Mouse (Mus musculus) brain, adult 2 months (tissue): ENCODE measurements around the gene Olfr110.

Source experiments
- DNase-seq: peaks from one replicate; pipeline ENCODE4 v3.0.0; 2011; ENCODE audit warnings: low read depth, low spot score

The Olfr110 gene

DNA sequence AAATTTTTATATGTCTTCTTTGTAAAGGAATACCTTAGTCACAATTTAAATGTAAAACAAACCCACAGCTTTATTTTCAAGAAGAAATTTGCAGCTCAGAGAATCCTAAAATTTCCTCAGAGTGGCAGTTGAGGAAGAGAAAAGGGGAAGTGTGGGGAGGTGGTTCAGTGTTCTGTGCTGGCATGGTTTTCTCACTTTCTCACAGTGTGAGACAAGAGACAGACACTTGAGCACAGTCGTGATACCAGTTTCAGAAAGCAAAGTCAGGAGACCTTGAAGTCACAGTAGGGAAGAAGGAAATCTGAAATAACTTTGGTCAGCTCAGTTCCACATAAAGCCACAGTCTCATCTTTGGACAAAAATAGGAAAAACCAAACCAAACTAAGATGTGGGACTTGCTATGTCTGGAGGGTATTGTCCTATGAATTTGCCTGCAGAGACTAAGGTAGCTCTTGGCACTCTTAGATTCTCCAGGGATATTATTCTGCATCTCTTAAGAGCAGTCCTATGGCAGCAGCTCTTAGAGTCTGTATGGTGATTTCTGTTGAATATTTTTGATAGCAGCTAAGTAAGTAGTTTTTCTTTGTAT lies at the start of gene Olfr110:
Olfr110 (plus strand) TSS at position 539 of the 589 bp plus-strand sequence.
- peak; percentile 59 for DNase-seq

DNA sequence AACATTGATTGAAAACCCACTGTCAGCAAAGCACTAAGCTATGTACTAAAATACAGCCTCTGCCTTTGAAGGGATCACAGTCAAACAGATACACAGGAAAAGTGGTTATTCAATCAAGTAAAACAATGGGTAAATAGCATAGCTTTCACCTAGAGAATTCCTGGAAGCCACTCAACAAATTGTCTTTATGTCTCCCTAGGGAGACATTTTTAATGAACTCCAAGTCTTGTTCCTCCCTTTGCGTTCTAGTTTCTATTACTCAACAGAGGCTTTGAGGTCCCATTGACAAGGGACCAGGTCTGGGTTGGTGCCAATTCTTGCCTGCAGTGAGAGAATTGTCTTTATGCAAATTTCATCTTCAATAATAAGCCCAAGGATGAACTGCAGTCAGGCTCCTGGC lies 47.1 kb upstream of the Olfr110 start, which contains the start of gene Olfr108:
Olfr108 (plus strand) TSS at position 301 of the 400 bp plus-strand sequence.
- DNase-seq, result no peak

DNA sequence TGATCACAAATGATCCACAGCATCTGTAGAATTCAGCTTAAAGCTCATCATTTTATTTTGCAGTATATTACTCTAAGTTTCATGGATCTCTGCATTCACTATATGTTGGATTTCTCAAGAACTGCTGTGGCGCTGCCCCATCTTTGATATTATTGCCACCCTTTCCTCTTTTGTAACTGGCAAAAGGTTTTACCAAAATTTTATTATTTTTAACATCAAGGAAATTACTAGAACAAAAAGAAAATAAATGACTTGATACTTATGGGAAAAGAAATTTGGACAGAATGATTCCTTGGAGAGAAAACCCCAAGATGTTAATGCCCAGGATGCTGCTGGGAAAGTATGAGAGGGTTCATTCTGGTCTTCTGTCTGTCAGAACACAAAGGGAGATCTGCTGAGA lies 33.7 kb upstream of the Olfr110 start, which contains the start of gene Olfr109:
Olfr109 (plus strand) TSS at position 301 of the 400 bp plus-strand sequence.
- DNase-seq, result no peak

DNA sequence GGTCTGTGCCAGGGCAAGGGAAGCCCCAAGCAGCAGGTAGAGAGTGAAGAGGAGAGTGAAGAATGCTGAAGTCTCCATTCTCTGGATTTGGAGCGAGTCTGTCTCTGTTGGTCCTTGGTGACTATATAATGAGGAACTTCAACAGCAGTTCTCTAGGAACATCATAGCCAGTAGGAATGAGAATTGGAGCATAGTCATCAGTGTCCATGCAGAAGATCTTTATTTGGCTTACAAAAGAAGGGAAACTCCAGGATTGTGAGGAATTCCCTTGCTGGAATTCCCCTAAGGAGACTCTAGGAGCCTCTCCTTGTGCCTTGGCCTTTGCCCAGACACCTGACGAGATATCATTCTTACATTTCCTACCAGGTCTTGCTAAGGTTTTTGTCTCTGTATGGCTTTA lies 8.8 kb upstream of the Olfr110 start, which contains the start of gene H2-M2:
H2-M2 (minus strand) TSS at position 101 of the 400 bp plus-strand sequence.
- DNase-seq, result no peak

DNA sequence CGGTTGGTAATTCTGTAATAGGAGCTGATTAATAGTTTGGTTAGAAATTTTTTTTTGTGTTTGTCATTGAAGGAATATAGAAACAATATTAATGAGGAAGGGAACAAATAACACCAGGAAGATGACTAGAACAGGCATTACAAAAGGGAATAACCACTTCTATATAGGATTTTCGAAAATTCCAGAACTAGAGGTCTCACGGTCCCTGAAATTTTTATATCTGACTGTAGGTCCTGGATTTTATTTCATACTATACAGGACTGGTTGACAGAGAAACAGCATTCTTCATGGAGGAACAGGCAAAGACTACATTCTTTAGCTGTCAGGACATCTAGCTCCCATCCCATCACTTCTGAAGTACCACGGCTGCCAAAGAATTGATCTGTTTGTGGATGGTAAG lies 15.5 kb downstream of the Olfr110 start, which contains the start of gene Olfr111:
Olfr111 (plus strand) TSS at position 301 of the 400 bp plus-strand sequence.
- no peak for DNase-seq

DNA sequence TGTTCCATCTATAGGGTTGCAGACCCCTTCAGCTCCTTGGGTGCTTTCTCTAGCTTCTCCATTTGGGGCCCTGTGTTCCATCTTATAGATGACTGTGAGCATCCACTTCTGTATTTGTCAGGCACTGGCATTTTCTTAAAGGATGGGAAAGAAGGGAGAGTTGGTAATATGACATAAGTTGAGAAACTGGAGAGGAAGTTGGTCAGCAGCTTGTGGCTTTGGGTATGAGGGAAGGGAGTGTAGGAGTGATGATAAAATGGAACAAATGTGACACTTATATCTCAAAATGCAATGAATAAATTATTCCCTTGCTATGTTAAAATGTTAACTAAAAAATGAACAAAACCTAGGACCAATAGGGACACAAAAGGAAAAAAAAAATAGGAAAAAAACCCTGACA lies 32.3 kb downstream of the Olfr110 start:
- DNase-seq, result peak; percentile 23

DNA sequence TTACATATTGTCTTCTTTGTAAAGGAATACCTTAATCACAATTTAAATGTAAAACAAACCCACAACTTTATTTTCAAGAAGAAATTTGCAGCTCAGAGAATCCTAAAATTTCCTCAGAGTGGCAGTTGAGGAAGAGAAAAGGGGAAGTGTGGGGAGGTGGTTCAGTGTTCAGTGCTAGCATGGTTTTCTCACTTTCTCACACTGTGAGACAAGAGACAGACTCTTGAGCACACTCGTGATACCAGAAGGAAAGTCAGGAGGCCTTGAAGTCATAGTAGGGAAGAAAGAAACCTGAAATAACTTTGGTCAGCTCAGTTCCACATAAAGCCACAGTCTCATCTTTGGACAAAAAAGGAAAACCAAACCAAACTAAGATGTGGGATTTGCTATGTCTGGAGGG lies 33.2 kb downstream of the Olfr110 start:
- peak; percentile 55 for DNase-seq

DNA sequence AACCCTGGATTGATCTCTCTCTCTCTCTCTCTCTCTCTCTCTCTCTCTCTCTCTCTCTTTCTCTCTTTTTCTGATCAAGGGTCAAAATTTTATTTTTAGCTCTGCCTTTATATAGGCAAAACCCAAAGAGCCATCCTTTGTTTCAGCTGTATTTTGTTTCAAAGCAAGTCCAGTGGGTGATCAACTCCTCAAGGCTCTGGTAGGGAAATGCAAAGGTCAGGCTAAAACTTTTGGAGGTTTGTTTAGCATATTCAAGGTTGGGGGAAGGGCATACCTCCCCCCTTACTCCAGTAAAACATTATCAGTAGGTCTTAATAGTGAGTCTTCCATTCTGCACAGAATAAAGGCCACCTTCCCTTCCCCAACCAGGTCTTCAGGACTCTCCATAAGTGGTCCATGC lies 42.9 kb downstream of the Olfr110 start:
- DNase-seq, result no peak

DNA sequence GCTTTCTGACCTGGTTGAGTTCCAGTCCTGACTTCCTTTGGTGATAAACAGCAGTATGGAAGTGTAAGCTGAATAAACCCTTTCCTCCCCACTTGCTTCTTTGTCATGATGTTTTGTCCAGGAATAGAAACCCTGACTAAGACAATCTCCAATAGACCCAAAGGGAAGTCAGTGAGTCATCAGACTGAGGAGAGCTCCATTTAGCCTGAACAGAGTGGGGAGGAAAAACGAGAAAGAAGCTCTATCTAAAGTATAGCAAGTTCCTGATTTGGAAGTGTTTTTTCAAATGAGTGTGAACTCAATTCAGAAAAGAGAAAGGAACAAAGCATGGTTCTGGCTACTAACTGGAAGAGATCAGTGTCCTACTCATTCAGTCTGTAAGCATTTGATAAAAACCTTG lies 46.1 kb downstream of the Olfr110 start:
- peak; percentile 78 for DNase-seq

DNA sequence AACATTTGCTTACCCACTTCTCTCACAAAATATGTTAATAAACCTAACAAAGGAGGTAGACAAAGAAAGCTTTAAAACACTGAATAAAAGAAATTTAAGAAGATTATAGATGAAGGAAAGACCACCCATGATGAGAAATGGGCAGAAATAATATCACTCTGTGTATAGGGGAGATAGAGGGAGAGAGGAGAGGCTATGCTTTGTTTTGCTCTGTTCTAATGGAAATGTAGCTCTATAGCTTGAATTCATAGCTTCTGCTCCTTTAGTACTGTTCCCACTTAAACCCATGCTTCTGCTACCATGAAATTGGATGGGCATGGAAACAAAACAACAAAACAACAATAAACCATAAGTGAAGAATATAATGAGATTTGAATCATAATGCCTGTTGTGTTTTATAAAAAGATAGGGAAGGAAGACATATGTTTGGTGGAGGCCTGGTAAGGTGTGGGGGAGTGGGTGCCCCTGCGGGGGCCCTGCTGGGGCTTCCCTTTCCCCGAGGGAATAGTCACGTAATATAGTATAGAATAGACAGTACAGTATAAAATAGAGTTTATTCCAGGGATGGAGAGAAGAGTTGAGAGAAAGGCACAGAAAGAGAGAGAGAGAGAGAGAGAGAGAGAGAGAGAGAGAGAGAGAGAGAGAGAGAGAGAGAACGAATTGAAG lies 49.3 kb downstream of the Olfr110 start:
- no peak for DNase-seq

DNA sequence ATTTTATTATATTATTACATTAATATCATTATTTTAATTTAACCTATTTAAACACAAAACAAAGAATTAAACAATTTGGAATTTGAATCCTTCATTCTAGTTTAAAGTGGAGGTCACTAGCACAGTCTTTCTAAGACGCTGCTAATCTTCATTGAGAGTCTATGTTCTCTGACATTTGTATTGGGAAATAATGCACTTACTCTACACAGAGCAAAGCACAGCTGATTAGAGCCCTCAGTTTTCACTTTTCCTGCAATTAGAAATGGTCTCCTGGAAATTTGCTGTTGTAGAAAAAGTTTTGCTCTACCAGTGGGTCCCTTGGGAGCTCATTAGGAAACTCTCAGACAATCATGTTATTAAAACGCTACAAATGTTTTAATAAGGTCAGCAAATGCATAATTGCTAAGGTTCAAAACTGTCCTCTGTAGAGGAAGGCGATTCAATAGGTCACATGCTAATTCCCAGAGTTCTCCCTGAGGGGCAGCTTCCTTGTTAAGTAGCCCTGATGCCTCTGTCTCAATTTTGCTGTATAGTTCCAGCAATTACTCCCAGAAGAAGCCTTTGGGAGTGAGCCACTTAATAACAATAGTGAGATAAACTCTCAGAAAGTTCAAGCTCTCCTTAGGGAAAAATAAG lies 51.6 kb downstream of the Olfr110 start:
- DNase-seq, result peak; percentile 2
